Mouse (Mus musculus) thymus, adult 2 months (tissue): ENCODE results near the gene Spem2.

Source experiments
- CTCF ChIP-seq: fragments of 200-500 bp; IDR thresholded peaks from 2 replicates; pipeline ENCODE4 v1.5.1; 2012; ENCODE audit warnings: mild to moderate bottlenecking, control low read depth, low read length, moderate library complexity, borderline replicate concordance; ENCODE audit not compliant: control insufficient read depth, poor library complexity, insufficient read depth; ENCODE audit errors: extremely low read depth
- POLR2A ChIP-seq: fragments of 200-500 bp; IDR thresholded peaks from 2 replicates; pipeline ENCODE4 v1.6.1; 2012; ENCODE audit warnings: mild to moderate bottlenecking, low read length, control low read depth, moderate library complexity; ENCODE audit not compliant: control insufficient read depth, poor library complexity, insufficient read depth; ENCODE audit errors: extremely low read depth

DNA sequence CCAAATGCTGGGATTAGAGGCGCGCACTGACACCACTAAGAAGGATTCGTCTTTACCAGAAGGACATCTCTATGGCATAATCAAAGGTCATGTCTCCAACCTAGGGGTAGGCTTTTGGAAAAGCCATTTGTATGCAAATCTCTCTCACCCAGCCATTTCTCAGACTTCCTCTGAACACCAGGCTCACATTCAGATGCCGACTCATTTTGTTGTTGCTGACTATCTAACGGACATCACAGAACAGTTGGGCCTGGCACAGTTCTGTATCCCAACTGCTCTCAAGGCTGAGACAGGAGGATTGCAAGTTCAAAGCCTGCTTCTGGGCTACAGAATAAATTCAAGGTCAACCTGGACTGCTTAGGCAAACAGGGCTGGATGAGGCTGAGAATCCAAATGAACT is 31.0 kb downstream of the Spem2 start:
- TF ChIP-seq CTCF (no peak), POLR2A (no peak)
